Mouse (Mus musculus) neural tube, embryonic 13.5 days (tissue): ENCODE measurements around the gene Clip4. TPM values are rescaled to one million over a fixed set of nuclear protein-coding genes. Genes with fewer than 3 reads are reported as not detected.

ENCODE experiments used
- ATAC-seq: fragments of 200-750 bp; cut with Nextera tagmentation; 2 replicates; pipeline ENCODE4 v1.8.0; 2017; ENCODE audit warnings: low read depth, mild to moderate bottlenecking, moderate TSS enrichment, moderate library complexity
- H3K27ac ChIP-seq: fragments of 300-500 bp; sonication (generic); replicated peaks from 2 replicates; pipeline ENCODE4 v1.5.1; 2015; ENCODE audit warnings: moderate library complexity, mild to moderate bottlenecking, inconsistent platforms
- H3K27me3 ChIP-seq: fragments of 300-500 bp; sonication (generic); 2 replicates; pipeline ENCODE4 v1.6.1; 2015; ENCODE audit warnings: mild to moderate bottlenecking, inconsistent platforms
- H3K36me3 ChIP-seq: fragments of 300-500 bp; sonication (generic); 2 replicates; pipeline ENCODE4 v1.6.1; 2015; ENCODE audit warnings: mild to moderate bottlenecking, inconsistent platforms
- H3K4me1 ChIP-seq: fragments of 300-500 bp; sonication (generic); replicated peaks from 2 replicates; pipeline ENCODE4 v1.6.1; 2015; ENCODE audit warnings: inconsistent platforms
- H3K4me2 ChIP-seq: fragments of 300-500 bp; sonication (generic); 2 replicates; pipeline ENCODE4 v1.6.1; 2015; ENCODE audit warnings: inconsistent platforms, mild to moderate bottlenecking, moderate library complexity
- H3K4me3 ChIP-seq: fragments of 300-500 bp; sonication (generic); 2 replicates; pipeline ENCODE4 v1.5.1; 2015; ENCODE audit warnings: mild to moderate bottlenecking, inconsistent platforms
- H3K9ac ChIP-seq: fragments of 300-500 bp; sonication (generic); 2 replicates; pipeline ENCODE4 v1.6.1; 2015; ENCODE audit warnings: moderate library complexity, mild to moderate bottlenecking, inconsistent platforms
- H3K9me3 ChIP-seq: fragments of 300-500 bp; sonication (generic); 2 replicates; pipeline ENCODE4 v1.6.1; 2016; ENCODE audit warnings: inconsistent platforms
- WGBS: fragments of 180-500 bp; shearing (Covaris S2); methylation state at CpG from one replicate; pipeline ENCODE4 v1.1.7; 2015; 5-methylcytosine and 5-hydroxymethylcytosine counted together
- polyA plus RNA-seq: library from polyadenylated mRNA; unstranded; fragments of >200 nt; fragmentation: Nextera tagmentation; extraction: Ambion mirVana; gene quantifications from 2 replicates; pipeline ENCODE4 v1.2.1, GENCODE M21; 2015

Gene Clip4
- polyA plus RNA-seq, 1 experiment from 2014 or later: 11.3 TPM

- no peak overlapping the region for H3K27ac ChIP-seq
- H3K9ac ChIP-seq: no peak overlapping the region
- H3K4me1 ChIP-seq: no peaks in the 10 kb centered on the region
- 79% methylated on average over 7 of the region's 7 CpGs for WGBS
- ATAC-seq: no peak
- no peaks in the 10 kb centered on the region for H3K9me3 ChIP-seq
- H3K27me3 ChIP-seq: no peaks in the 10 kb centered on the region
- no peak overlapping the region for H3K4me2 ChIP-seq
- no peaks in the 10 kb centered on the region for H3K36me3 ChIP-seq
- H3K4me3 ChIP-seq: no peak overlapping the region
Measured at GRCm38 (mm10) chr17:71875492-71875891, 107.2 kb downstream of the Clip4 start.

DNA sequence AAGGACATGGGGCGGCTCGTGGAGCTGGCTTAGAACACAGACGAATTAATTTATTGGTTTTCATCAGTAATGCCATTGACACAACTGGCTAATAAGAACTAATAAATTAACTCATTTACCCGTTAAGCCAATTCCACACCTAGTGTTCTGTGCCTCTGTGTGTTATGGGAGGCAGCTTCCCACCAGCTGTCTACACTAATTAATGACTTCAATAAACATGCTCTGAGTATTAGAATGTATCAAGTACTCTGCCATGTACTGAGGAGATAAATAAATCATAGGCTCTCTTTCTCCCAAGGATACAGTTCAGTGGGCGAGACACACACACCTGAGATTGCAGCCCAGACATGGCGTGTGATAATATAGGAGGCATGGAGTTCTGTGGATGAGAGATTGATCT is 113.1 kb downstream of the Clip4 start:
- 55% methylated on average over 6 of the region's 6 CpGs for WGBS
- Histone ChIP-seq H3K4me3 (no peak overlapping the region), H3K4me2 (no peak overlapping the region), H3K27ac (0 out of 2 replicates have a peak overlapping the region, but pooled peaks have one; percentile 18), H3K36me3 (no peaks in the 10 kb centered on the region), H3K9me3 (0 out of 2 replicates have a peak, but pooled peaks cover 6% of the 10 kb centered on the region), H3K9ac (no peak overlapping the region), H3K4me1 (0 out of 2 replicates have a peak, but pooled peaks cover 8% of the 10 kb centered on the region), H3K27me3 (no peaks in the 10 kb centered on the region)
- ATAC-seq: peak; percentile 91

- no peak overlapping the region for H3K9ac ChIP-seq
- H3K4me1 ChIP-seq: no peaks in the 10 kb centered on the region
- ATAC-seq: no peak
- H3K36me3 ChIP-seq: no peaks in the 10 kb centered on the region
- no peak overlapping the region for H3K4me2 ChIP-seq
- no peak overlapping the region for H3K4me3 ChIP-seq
- H3K27ac ChIP-seq: no peak overlapping the region
- WGBS: 57% methylated on average over 3 of the region's 3 CpGs
- H3K9me3 ChIP-seq: no peaks in the 10 kb centered on the region
- H3K27me3 ChIP-seq: no peaks in the 10 kb centered on the region
Measured at GRCm38 (mm10) chr17:71909107-71909506, 140.8 kb downstream of the Clip4 start.

- ATAC-seq: no peak
- H3K4me3 ChIP-seq: no peak overlapping the region
- H3K9ac ChIP-seq: no peak overlapping the region
- no peaks in the 10 kb centered on the region for H3K36me3 ChIP-seq
- H3K9me3 ChIP-seq: no peaks in the 10 kb centered on the region
- no peaks in the 10 kb centered on the region for H3K4me1 ChIP-seq
- WGBS: 87% methylated on average over 3 of the region's 3 CpGs
- no peaks in the 10 kb centered on the region for H3K27me3 ChIP-seq
- no peak overlapping the region for H3K27ac ChIP-seq
- no peak overlapping the region for H3K4me2 ChIP-seq
Measured at GRCm38 (mm10) chr17:71913188-71913587, 144.9 kb downstream of the Clip4 start.

Other genes with a start within 250 kb of the Clip4 start
- gene Ndc80, start 241.6 kb upstream of the Clip4 start, polyA plus RNA-seq: 8.1 and 12.1 TPM in 2 replicates
- 1.0 and 1.5 TPM in 2 replicates for gene Spdya, start 216.4 kb upstream of the Clip4 start, polyA plus RNA-seq
- gene Wdr43, start 152.6 kb upstream of the Clip4 start, polyA plus RNA-seq: 45.6 and 49.9 TPM in 2 replicates
- 0.15 and 0.29 TPM in 2 replicates for gene Togaram2, start 95.2 kb upstream of the Clip4 start, polyA plus RNA-seq
- not detected in 2 replicates for gene Pcare, start 15.6 kb upstream of the Clip4 start, polyA plus RNA-seq